Mouse (Mus musculus) frontal cortex, postnatal 36 days (tissue): ENCODE results near the gene Fstl5.

Source experiments
- DNase-seq, 2 experiments: peaks; one replicate each; pipeline ENCODE4 v3.0.0; 2022; ENCODE audit warnings: low spot score in 2 of 2

Fstl5 gene

GRCm38 (mm10) chr3:76074060-76074707, at the start of gene Fstl5:
Gene Fstl5 (plus strand): TSS chr3:76074270.
- peak; percentile 81 to 84 for DNase-seq

GRCm38 (mm10) chr3:76025523-76025922, 48.5 kb upstream of the Fstl5 start:
- DNase-seq: no peak

GRCm38 (mm10) chr3:76051124-76051523, 22.9 kb upstream of the Fstl5 start:
- DNase-seq: no peak

- DNase-seq: no peak
Measured at GRCm38 (mm10) chr3:76061996-76062395, 12.1 kb upstream of the Fstl5 start.

GRCm38 (mm10) chr3:76067920-76068319, 6.2 kb upstream of the Fstl5 start:
- peak in 1 of 2 experiments; percentile 61 for DNase-seq

GRCm38 (mm10) chr3:76072826-76073225, 1.2 kb upstream of the Fstl5 start:
- no peak for DNase-seq

- peak in 1 of 2 experiments; percentile 13 for DNase-seq
Measured at GRCm38 (mm10) chr3:76140445-76140844, 66.4 kb downstream of the Fstl5 start.

GRCm38 (mm10) chr3:76147846-76148245, 73.8 kb downstream of the Fstl5 start:
- no peak for DNase-seq

- no peak for DNase-seq
Measured at GRCm38 (mm10) chr3:76238834-76239233, 164.8 kb downstream of the Fstl5 start.

- no peak for DNase-seq
Measured at GRCm38 (mm10) chr3:76251385-76251784, 177.3 kb downstream of the Fstl5 start.

GRCm38 (mm10) chr3:76292993-76293392, 218.9 kb downstream of the Fstl5 start:
- DNase-seq: no peak

- DNase-seq: no peak
Measured at GRCm38 (mm10) chr3:76294394-76294793, 220.3 kb downstream of the Fstl5 start.

GRCm38 (mm10) chr3:76301026-76301773, 227.1 kb downstream of the Fstl5 start:
- no peak for DNase-seq

- DNase-seq: no peak
Measured at GRCm38 (mm10) chr3:76316991-76317390, 242.9 kb downstream of the Fstl5 start.

- DNase-seq: no peak
Measured at GRCm38 (mm10) chr3:76319531-76319930, 245.5 kb downstream of the Fstl5 start.

- DNase-seq: no peak
Measured at GRCm38 (mm10) chr3:76322431-76322830, 248.4 kb downstream of the Fstl5 start.

GRCm38 (mm10) chr3:76336922-76337321, 262.9 kb downstream of the Fstl5 start:
- no peak for DNase-seq

GRCm38 (mm10) chr3:76367000-76367399, 292.9 kb downstream of the Fstl5 start:
- DNase-seq: no peak

- DNase-seq: no peak
Measured at GRCm38 (mm10) chr3:76369910-76370309, 295.8 kb downstream of the Fstl5 start.

- DNase-seq: peak in 1 of 2 experiments; percentile 6
Measured at GRCm38 (mm10) chr3:76428775-76429372, 354.8 kb downstream of the Fstl5 start.

- DNase-seq: no peak
Measured at GRCm38 (mm10) chr3:76467229-76467874, 393.3 kb downstream of the Fstl5 start.

GRCm38 (mm10) chr3:76468147-76468546, 394.1 kb downstream of the Fstl5 start:
- DNase-seq: no peak
